Mouse (Mus musculus): ENCODE results near the gene Dpf3.

The Dpf3 gene

DNA sequence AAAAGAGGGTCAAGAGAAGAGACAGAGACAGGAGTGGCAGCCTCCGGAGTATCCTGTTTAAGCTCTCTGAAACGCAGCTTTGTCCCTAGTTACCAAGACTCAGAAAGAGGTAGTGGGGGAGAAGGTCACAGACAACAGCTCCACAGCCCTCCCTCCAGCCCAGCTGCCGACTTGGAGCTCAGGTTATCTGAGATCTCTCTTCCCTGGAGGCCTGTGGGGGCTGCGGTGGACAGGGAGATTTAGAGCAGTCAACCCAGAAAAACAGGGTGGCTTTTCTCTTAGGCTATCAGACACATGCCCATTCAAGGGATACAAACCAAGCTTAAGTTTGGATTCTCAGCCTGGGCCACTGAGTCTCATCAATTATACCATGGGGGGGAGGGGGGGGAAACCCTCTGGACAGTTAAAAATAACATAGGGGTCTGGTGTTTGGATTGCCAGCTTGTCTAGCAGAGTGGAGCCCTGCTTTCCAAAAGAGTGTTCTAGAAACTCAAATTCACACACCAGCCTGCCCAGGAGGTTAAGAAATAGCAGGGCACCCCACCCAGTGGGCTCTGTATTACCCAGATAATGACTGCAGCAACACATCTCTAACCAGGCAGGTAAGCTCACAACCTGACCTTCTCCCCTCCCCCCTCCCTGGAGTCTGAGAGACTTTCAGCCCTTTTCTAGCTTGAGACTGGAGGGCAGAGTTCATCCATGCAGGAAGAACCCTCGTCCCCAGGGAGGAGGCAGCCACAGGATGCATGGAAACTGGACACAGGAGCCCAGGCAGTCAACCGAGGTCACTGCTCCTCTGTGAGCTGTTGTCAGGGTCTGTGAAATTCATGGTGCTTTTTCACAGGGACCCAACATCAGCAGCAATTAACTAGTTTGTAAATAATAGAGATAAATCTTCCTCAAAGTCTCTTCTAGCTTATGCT lies 20.7 kb downstream of the Dpf3 start:
- no peak for DNase-seq (ENCODE audit: low spot score in 2 of 2)

DNA sequence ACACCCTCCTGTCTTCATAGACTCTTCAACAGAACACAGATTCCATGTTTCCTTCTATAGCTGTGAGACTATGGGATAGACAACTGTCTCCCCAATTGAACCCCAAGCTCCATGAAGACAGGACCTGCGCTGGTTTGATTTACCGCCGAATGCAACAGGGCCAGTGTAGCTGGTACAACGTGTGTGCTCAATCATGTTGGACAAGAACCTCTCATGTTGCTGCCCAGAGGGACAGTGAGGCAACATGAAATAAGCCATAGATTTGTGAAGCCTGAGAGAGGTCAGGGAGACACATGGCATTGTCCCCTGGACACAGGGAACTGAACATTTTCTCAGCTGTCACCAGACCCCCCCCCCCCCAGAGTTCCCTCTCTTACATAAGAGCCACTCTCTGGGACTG lies 21.5 kb downstream of the Dpf3 start:
- DNase-seq (ENCODE audit: low spot score in 2 of 2) = no peak

DNA sequence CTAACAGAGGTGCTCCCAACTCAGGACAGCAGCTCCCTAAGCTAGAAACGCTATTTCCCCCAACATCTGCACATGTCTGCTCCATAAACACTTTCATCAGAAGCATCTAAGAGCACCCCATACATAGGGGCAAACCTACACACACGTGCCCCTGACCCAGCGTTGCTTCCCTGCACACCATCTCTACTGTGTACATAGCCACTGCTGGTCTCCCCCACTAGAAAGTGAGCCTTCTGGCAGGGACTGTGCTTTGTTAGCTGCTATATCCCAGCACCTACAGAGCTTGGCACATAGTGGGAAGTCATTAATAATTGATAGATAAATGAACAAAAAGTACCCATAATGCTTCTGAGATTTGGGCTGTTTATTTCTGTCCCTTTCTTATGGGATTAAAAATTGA lies 27.2 kb downstream of the Dpf3 start:
- DNase-seq (ENCODE audit: low spot score in 2 of 2) = no peak

DNA sequence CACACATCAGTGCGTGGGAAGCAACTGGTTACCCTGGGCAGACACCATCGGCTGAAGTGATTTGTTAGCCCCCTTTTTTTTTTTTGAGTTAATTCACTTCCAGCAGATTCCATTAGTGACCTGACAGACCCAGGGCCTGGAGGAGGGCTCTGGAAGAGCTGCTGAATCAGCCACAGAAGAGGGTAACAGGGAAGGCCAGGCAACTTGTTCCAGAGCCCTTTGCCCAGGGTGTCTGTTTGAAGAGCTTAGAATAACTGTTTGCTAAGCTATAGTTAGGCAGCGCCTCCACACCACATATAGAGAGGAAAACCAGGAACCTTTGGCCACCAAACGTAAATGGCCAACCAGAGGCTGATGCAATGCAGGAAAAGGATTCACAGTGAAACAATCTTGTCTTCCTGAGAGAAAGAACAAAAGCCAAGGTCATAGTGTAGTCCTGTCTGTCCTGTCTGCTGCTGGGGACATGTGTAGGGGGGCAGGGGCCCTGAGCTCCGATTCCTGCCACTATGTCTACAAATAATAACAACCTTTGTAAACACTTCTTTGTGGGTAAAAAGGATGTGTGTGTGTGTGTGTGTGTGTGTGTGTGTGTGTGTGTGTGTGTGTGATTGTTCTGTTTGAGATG lies 32.7 kb downstream of the Dpf3 start:
- DNase-seq (ENCODE audit: low spot score in 2 of 2) = no peak

DNA sequence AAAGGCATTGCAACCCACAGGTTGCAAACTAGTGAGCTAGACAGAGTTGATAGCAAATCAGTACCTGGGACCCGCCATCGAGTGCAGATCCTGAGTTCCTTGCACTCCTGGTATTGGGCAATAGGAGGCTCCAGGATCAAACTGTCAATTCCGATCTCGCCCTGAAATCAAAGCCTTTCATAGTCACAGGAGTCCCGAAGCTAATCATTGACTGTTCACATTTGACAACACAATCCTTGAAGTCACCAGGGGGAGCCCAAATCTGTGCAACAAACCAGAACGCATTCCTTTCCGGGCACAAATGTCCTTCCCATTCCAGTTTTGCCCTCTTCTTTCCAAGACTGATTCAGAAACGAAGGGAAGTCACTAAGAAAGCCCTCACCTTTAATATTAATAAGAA lies 35.7 kb downstream of the Dpf3 start:
- no peak for DNase-seq (ENCODE audit: low spot score in 2 of 2)

DNA sequence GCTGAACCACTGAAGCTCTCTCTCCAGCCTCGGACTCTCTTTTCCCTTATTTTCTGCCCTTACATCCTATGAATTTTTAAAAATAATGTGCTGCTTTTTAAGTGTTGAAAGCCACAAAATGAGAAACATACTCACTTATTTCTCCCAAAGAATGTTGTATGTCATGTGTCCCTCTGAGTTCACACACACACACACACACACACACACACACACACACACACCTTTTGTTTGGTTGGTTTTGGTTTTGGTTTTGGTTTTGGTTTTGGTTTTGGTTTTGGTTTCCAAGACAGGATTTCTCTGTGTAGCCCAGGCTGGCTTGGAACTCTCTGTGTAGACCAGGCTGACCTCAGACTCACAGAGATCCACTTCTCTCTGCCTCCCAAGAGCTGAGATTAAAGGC lies 37.0 kb downstream of the Dpf3 start:
- DNase-seq (ENCODE audit: low spot score in 2 of 2) = no peak

DNA sequence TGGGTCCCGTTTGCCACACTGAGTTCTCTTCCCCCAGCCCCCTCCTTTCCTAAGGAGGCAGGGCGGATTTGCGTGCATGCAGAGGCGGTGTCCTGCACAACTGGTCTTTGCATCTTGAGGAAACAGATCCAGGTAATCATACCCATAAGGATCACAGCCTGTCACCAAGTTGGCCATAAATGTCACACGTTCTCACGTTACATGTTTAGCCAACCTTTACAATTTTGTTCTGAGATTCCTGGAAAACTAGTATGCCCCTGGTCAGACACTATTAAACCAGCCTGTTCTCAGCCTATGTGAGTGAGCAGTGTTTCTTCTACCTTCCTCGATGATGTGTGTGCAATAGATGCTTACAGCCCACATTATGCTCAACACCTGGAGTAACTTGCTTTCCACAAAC lies 38.3 kb downstream of the Dpf3 start:
- DNase-seq (ENCODE audit: low spot score in 2 of 2) = no peak

DNA sequence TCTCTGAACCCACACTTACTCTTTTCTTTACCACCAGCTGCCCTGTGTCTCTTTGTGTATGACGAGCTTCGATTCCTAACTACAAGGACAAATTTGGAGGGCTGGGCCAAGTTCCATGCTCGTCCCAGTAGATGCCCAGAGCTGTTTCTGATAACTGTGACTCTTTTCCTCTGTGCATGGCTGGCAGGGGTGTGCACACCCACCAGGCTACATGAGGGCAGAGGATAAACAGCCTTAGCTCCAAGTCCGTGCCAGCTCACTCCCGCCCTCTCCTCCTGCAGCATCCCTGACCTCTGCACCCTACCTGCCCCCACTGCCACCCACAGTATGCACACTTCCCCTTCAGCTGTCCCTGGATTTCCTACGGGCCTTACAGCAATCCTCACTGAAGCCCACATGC lies 41.9 kb downstream of the Dpf3 start:
- DNase-seq (ENCODE audit: low spot score in 2 of 2) = no peak

DNA sequence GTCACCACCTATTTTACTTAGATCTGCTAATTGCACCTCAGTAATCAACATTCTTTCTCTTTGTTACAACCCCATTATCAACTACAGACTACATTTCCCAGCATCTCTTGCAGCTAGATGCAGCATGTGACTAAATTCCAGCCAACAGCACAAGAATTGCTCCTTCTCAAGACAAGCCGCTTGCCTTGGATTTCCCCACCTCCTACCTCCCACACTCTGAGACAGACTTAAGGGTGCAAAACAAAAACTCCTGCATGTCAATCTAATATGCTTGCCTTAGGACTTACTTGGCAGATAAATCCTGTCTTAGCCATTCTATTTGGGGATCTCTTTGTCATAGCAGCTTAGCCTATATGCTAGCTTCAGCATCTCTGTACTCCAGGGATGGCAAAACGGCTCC lies 43.1 kb downstream of the Dpf3 start:
- DNase-seq (ENCODE audit: low spot score in 2 of 2) = no peak

DNA sequence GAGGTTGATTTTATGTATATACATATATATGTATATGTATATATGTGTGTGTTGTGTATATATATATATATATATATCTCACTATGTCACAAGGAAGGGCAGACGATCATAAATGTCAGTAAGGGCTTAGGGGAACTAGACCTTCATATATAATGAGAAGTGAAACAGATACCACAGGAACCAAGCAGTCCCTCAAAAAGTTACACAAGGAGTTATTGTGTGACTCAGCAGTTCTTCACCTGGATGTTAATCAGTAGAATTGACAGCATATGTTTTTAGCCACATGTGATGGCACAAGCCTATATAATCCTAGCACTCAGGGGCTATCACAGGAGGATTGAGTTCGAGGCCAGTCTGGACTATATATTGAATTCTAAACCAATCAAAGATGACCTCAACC lies 49.5 kb downstream of the Dpf3 start:
- DNase-seq (ENCODE audit: low spot score in 2 of 2) = no peak

DNA sequence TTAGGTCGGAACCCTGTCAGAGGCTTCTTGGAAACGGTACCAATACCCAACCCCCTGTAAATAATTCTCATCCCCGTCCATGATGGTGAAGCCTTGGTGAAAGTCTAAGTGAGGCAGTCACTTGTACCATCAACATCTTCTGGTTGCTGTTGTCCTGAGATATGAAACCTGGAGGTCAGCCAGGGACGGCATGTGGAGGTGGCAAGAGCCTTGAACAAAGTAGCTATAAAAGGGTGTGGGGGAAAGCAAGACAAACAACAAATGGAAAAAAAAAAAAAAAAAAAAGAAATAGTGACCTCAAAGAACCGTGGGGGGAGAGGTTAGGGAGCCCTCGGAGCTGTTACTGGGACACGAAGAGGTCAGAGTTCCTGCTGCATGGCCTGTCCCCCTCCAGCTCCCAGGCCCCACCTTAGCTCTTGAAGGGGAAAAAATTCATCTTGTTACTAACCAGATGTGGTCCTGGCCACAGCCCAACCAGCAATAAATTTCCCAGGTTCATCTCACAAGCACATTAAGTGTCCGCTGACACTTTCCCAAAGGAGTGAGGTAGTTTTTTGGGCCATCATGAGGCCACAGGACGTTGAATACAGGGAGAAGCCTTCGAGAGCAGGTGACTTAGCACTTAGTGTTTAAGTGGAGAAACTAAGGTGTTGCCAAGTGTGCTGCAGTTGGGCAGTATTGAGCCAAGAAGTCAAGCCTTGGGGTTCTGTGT lies 53.4 kb downstream of the Dpf3 start:
- no peak for DNase-seq (ENCODE audit: low spot score in 2 of 2)

DNA sequence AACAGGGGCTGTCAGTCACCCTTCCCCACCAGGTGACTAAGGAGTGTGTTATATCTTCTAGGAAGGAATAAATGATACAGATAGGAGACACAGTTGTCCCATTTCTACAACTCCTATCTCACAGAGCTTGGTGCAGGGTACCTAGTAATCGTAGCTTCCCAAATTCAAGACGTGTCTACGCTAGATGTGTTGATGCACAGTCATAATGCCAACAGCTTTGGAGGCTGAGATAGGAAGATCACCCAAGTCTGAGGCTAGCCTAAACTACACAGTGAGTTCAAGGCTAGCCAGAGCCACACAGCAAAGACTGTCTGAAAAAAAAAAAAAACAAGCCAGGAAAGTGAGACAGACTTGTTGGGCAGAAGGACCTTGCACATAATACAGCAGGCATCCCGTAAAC lies 54.1 kb downstream of the Dpf3 start:
- DNase-seq (ENCODE audit: low spot score in 2 of 2) = no peak

DNA sequence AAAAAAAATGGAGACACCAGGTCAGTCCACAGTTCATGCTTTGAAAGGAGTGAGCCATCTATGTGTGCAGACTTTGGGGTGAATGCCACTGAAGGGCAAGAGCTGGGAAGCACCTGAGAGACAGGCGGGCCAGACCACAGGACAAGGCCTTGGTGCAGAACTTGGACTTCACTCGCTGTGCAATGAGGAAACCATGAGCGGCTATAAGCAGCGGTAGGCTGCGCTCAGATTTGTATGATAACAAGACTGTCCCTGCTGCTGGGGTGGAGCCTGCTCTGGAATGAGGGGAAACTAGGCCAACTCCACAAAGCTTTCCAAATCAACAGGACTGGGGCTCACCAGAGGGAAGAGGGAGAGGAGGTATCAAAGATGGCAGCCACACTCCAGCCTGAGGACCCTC lies 57.3 kb downstream of the Dpf3 start:
- no peak for DNase-seq (ENCODE audit: low spot score in 2 of 2)

DNA sequence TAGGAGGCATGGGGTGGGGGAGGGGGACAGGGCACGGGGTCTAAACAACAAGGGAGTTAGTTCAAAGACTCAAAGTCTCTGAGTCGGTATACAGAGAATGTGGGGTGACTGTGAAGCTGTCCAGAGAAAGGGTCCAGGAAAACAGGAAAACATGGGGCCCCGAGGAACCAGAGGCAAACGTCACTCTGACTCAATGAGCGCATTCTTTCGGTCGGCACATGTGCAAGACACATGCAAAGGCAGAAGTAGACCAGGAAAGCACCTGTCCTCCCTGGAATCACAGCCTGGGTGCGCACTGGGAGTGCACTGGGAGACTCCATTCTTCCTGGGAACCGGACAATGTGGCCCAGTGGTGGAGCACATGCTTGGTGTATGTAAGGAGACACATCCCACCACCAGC lies 59.5 kb downstream of the Dpf3 start:
- DNase-seq (ENCODE audit: low spot score in 2 of 2) = no peak

DNA sequence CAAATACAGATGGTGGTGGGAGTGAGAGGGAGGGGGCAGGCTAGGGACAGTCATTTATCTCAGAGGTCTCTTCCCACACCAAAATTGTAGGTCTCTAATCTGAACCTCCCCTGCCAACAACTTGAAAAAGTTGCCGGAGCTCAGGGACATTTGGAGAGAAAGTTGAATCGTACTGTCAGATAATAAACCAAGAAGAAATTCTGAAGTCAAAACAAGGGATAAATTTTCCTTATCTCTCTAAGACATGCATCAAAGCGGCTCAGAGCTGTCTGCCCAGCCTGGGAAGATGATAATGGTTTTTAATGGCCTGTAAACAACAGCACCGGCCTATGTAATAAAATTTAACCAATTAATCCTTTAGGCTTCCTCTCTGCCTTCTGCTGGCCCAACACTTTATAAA lies 59.9 kb downstream of the Dpf3 start:
- no peak for DNase-seq (ENCODE audit: low spot score in 2 of 2)

DNA sequence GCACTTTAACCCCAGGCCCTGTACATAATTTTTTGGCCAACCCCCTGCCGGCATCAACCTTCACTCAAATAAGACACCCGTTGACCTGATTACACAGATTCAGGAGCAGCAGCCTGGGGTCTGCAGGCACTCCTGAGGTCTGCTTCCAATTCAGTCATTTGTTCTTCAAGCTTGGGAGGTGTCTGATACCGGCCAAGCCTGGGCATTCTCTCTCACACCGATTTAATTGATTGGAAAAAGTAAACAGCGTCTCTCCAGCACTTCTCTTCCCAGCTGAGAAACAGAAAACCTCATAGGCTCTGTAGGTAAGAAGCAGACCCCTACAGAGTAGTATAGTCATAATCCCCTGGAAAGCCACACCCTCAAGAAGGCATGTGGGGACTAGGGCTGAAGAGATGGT lies 61.2 kb downstream of the Dpf3 start:
- DNase-seq (ENCODE audit: low spot score in 2 of 2) = no peak

DNA sequence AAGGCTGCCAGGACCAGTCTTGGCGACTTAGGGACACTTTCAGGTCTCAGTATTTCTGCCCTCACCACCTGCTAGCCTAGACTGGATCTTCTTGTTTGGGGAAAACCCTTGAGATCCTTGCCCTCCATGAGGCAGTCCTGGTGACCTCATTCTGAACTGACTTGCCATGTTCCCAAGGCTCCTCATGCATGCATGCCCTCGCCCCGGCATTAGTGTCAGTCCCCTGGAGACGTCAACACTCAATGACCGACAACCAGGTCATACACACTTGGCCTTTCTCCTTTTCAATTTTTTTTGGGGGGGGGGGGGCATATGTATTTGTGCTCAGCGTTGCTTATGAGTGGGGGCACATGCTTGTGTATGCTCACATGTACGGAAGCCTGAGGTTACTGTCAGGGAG lies 61.8 kb downstream of the Dpf3 start:
- no peak for DNase-seq (ENCODE audit: low spot score in 2 of 2)

DNA sequence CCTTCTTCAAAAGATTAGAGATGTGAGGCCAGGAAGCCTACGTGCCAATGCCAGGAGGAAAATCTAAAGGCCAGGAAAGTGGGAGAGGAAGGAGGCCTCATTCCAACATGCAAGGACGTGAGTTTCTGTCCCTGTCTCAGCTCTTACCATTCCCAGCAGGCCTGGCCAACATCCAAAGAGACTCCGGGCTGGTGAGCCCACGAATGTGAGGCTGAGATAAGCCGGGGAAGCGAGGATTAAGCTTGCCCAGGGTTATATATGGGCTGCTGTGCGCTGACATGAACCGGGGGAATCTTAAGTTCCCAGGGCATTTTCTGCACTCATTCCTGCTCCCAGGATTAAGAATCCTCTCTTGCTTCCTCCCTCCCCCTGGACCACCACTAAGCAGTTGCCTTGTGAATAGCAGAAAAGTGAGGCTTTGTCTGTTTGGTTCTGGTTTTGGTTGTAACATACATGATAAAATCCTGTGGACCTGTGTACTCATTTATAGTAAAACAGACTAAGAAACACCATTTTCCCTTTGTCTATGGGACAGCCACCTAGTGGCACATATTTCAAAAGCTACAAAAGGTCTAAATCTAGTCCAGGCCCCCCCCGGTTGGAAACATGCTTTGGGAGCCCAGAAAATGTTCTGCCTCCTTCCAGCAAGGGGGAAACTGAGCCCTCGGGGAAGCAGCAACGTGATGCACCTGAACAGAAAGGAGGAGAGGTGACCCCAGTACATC lies 62.6 kb downstream of the Dpf3 start:
- no peak for DNase-seq (ENCODE audit: low spot score in 2 of 2)

DNA sequence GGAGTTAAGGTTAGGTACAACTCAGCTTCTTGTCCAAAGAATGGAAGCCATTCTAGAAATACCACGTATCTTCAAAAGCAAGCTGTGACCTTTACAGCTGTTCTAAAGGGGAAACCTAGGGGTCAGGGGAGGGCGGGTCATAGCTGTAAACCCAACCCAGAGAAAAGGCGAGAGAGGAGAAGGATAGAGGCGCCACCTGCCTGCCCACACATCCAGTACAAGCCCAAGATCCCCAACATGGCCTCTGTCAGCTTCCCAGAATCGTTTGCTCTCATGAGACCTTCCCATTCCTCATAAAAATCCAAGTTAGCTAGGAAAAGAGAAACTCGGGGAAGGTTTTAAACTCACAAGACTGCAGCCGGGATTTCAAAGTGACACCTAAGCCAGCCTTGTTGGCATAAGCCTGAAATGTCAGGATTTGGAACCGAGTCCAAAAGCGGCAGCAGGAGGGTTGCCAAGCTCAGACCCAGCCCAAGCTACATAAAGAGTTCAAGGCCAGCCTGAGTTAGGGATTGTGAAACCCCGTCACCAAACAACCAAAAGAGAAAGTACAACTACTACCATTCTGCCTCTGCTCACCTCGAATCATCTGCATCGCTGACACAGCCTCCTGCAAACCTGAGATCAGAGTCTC lies 63.3 kb downstream of the Dpf3 start:
- no peak for DNase-seq (ENCODE audit: low spot score in 2 of 2)

DNA sequence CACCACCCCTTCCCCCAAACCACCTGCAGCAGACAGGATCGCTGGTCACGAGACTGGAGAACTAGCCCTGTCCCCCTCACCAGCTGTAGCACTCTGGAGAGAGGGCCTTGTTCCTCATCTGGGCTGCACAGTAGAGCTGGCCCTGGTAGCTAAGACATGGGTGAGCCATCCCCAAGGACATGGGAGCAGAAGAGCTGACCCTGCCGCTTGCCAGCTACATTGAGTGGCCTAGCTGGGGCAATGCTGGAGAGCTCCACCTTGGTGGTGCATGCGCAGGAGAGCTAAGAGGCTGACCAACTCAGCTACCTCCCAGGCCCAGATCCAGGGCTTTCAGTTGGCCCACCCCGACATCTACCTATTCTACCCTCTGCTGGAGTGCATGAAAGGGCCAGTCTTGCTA lies 67.2 kb downstream of the Dpf3 start:
- no peak for DNase-seq (ENCODE audit: low spot score in 2 of 2)

DNA sequence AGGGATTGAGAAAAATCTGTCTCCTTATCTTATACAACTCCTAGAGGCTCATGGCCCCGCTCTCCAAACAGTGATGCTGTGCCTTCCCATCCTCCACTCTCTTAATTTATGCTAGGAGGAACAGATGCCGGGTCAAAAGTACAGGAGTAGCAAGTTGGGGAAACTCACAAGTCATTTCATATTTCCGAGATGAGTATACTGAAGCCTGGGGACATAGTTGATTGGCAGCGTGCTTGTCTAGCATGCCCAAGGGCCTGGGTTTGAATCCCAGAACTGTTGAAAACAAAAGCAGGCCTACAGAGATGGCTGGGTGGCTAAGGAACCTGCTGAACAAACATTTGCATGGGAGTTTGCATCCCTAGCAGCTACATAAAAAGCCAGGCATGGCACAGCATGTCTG lies 72.3 kb downstream of the Dpf3 start:
- DNase-seq (ENCODE audit: low spot score in 2 of 2) = no peak

DNA sequence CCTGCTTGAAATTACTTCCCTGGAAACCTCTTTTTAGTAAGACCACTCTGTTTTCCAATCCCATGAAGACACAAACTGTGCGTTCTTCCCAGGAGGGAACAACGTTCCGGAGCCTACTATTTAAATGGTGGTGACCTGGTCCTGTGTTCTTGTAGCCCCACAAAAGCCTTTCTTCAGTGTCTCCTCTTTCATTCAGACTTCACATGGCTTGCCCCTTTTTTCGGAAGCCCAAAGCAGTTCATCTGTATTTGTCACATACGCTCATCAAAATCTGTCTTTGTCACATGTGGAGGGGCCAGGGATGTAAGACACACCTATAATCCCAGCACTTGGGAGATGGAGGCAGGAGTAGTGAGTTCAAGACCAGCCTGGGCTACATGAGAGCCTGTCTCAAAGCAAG lies 73.8 kb downstream of the Dpf3 start:
- no peak for DNase-seq (ENCODE audit: low spot score in 2 of 2)
